Mouse (Mus musculus): ENCODE measurements at regions not wholly inside any gene's neighbourhood (a gene's known extent, or its start where the extent isn't known, plus 50 kb on each side); places are given as distances from the start of the nearest gene placed in this dataset.

- no peak for DNase-seq (ENCODE audit: low read depth, low spot score)
These were observed 146.4 kb downstream of the Fndc1 start for GRCm38 (mm10) chr17:7680658-7681057.

GRCm38 (mm10) chr17:7679786-7680185 lies 147.3 kb downstream of the Fndc1 start:
- DNase-seq (ENCODE audit: low read depth, low spot score), result no peak

- DNase-seq (ENCODE audit: low read depth, low spot score), result no peak
These were observed 148.2 kb downstream of the Fndc1 start for GRCm38 (mm10) chr17:7678898-7679297.

- no peak for DNase-seq (ENCODE audit: low read depth, low spot score)
These were observed 149.3 kb downstream of the Fndc1 start for GRCm38 (mm10) chr17:7677796-7678195.

- DNase-seq (ENCODE audit: low read depth, low spot score), result no peak
These were observed 149.8 kb downstream of the Fndc1 start for GRCm38 (mm10) chr17:7677301-7677700.

- no peak for DNase-seq (ENCODE audit: low read depth, low spot score)
These were observed 150.3 kb downstream of the Fndc1 start for GRCm38 (mm10) chr17:7676776-7677175.

- no peak for DNase-seq (ENCODE audit: low read depth, low spot score)
These were observed 152.6 kb downstream of the Fndc1 start for GRCm38 (mm10) chr17:7674511-7674910.

- no peak for DNase-seq (ENCODE audit: low read depth, low spot score)
These were observed 159.3 kb downstream of the Fndc1 start for GRCm38 (mm10) chr17:7667826-7668225.

GRCm38 (mm10) chr17:7666781-7667398 lies 160.2 kb downstream of the Fndc1 start:
- no peak for DNase-seq (ENCODE audit: low read depth, low spot score)

- DNase-seq (ENCODE audit: low read depth, low spot score), result no peak
These were observed 160.9 kb downstream of the Fndc1 start for GRCm38 (mm10) chr17:7666207-7666606.

GRCm38 (mm10) chr17:7665686-7666085 lies 161.4 kb downstream of the Fndc1 start:
- DNase-seq (ENCODE audit: low read depth, low spot score), result peak; percentile 8

- DNase-seq (ENCODE audit: low read depth, low spot score), result no peak
These were observed 162.9 kb downstream of the Fndc1 start for GRCm38 (mm10) chr17:7663896-7664880.

- peak; percentile 64 for DNase-seq (ENCODE audit: low read depth, low spot score)
These were observed 170.6 kb downstream of the Fndc1 start for GRCm38 (mm10) chr17:7656503-7656902.

GRCm38 (mm10) chr17:7655966-7656365 lies 171.1 kb downstream of the Fndc1 start:
- no peak for DNase-seq (ENCODE audit: low read depth, low spot score)

GRCm38 (mm10) chr17:7654064-7654564 lies 173.0 kb downstream of the Fndc1 start:
- DNase-seq (ENCODE audit: low read depth, low spot score), result no peak

- no peak for DNase-seq (ENCODE audit: low read depth, low spot score)
These were observed 175.1 kb downstream of the Fndc1 start for GRCm38 (mm10) chr17:7652037-7652436.

- DNase-seq (ENCODE audit: low read depth, low spot score), result no peak
These were observed 176.7 kb downstream of the Fndc1 start for GRCm38 (mm10) chr17:7650417-7650816.

- no peak for DNase-seq (ENCODE audit: low read depth, low spot score)
These were observed 182.1 kb downstream of the Fndc1 start for GRCm38 (mm10) chr17:7644857-7645481.

GRCm38 (mm10) chr17:7643640-7644039 lies 183.5 kb downstream of the Fndc1 start:
- DNase-seq (ENCODE audit: low read depth, low spot score), result no peak

- DNase-seq (ENCODE audit: low read depth, low spot score), result no peak
These were observed 184.6 kb downstream of the Fndc1 start for GRCm38 (mm10) chr17:7642442-7642887.

GRCm38 (mm10) chr17:7634291-7634664 lies 192.8 kb downstream of the Fndc1 start:
- no peak for DNase-seq (ENCODE audit: low read depth, low spot score)
